Mouse (Mus musculus): ENCODE data around the gene Mmgt2. TPM values are rescaled to one million over a fixed set of nuclear protein-coding genes. Genes with fewer than 3 reads are reported as not detected.
A peak's percentile ranks its signal among the peaks of the same experiment; 100 is the strongest.
"Not testable (repeated sequence)": the region's sequence is repeated elsewhere in the genome, so short reads cannot be mapped to it uniquely, and the experiment has no call there.

Gene Mmgt2
- total RNA-seq, 2 experiments from 2014 or later, result 10.8 to 15.8 TPM

- intact Hi-C loops (cut with DNase I), result no loop called here
- no peak for DNase-seq
Observed at GRCm38 (mm10) chr11:62643681-62644363, 4.6 kb upstream of the Mmgt2 start.

GRCm38 (mm10) chr11:62644602-62645336, 3.7 kb upstream of the Mmgt2 start:
- no peak for DNase-seq
- intact Hi-C loops (cut with DNase I), result no loop called here

- intact Hi-C loops (cut with DNase I), result no loop called here
- peak in 1 of 2 experiments; percentile 50 for DNase-seq
Observed at GRCm38 (mm10) chr11:62645337-62645675, 3.2 kb upstream of the Mmgt2 start.

- DNase-seq, result peak; percentile 75 to 78
- intact Hi-C loops (cut with DNase I), result loop anchor here (2.0 kb wide), 1 partner anchor 17 kb away; no protein-coding TSS in a partner anchor
Observed at GRCm38 (mm10) chr11:62645732-62646494, 2.6 kb upstream of the Mmgt2 start.

GRCm38 (mm10) chr11:62646495-62646843, 2.0 kb upstream of the Mmgt2 start:
- DNase-seq, result no peak

GRCm38 (mm10) chr11:62646958-62647515, 1.4 kb upstream of the Mmgt2 start:
- peak in 1 of 2 experiments; percentile 41 for DNase-seq
- intact Hi-C loops (cut with DNase I), result loop anchor here (2.0 kb wide), 1 partner anchor 18 kb away; no protein-coding TSS in a partner anchor

More at GRCm38 (mm10) chr11:62646495-62646843, 2.0 kb upstream of the Mmgt2 start:
- intact Hi-C loops (cut with DNase I), result loop anchor here (2.0 kb wide), 1 partner anchor 18 kb away; no protein-coding TSS in a partner anchor

GRCm38 (mm10) chr11:62647661-62648590, 538 bp upstream of the Mmgt2 start, which contains the start of gene Lrrc75a:
Gene Lrrc75a (minus strand): TSS chr11:62648523.
- peak; percentile 49 to 61 for DNase-seq

GRCm38 (mm10) chr11:62649803-62650202, 1.3 kb downstream of the Mmgt2 start:
- intact Hi-C loops (cut with DNase I), result loop anchor here (2.0 kb wide), 1 partner anchor 25 kb away; no protein-coding TSS in a partner anchor
- DNase-seq, result not testable (repeated sequence)

More at GRCm38 (mm10) chr11:62647661-62648590, 538 bp upstream of the Mmgt2 start, which contains the start of gene Lrrc75a:
- intact Hi-C loops (cut with DNase I), result loop anchor here (1.0 to 2.0 kb wide), 3 partner anchors 19 to 35 kb away; no protein-coding TSS in a partner anchor

- peak in 1 of 2 experiments; percentile 37 for DNase-seq
- intact Hi-C loops (cut with DNase I), result no loop called here
Observed at GRCm38 (mm10) chr11:62651563-62651962, 3.1 kb downstream of the Mmgt2 start.

- intact Hi-C loops (cut with DNase I), result no loop called here
Observed at GRCm38 (mm10) chr11:62652080-62652479, 3.6 kb downstream of the Mmgt2 start.

GRCm38 (mm10) chr11:62660885-62661284, 12.4 kb downstream of the Mmgt2 start:
- intact Hi-C loops (cut with DNase I), result no loop called here
- peak in 1 of 2 experiments; percentile 46 for DNase-seq

More at GRCm38 (mm10) chr11:62652080-62652479, 3.6 kb downstream of the Mmgt2 start:
- DNase-seq, result no peak

- intact Hi-C loops (cut with DNase I), result no loop called here
- no peak for DNase-seq
Observed at GRCm38 (mm10) chr11:62664250-62664649, 15.8 kb downstream of the Mmgt2 start.

GRCm38 (mm10) chr11:62668986-62669385, 20.5 kb downstream of the Mmgt2 start:
- intact Hi-C loops (cut with DNase I), result no loop called here
- DNase-seq, result no peak

GRCm38 (mm10) chr11:62669471-62669870, 21.0 kb downstream of the Mmgt2 start:
- no peak for DNase-seq
- intact Hi-C loops (cut with DNase I), result no loop called here

- no peak for DNase-seq
- intact Hi-C loops (cut with DNase I), result loop anchor here (10.0 kb wide), 1 partner anchor 275 kb away; no protein-coding TSS in a partner anchor
Observed at GRCm38 (mm10) chr11:62670006-62670405, 21.5 kb downstream of the Mmgt2 start.

- peak; percentile 84 to 86 for DNase-seq
- intact Hi-C loops (cut with DNase I), result loop anchor here (1.0 to 10.0 kb wide), 3 partner anchors 27 to 281 kb away; partner anchors contain the start of genes Lrrc75a and Mmgt2
Observed at GRCm38 (mm10) chr11:62675480-62676289, 27.2 kb downstream of the Mmgt2 start.

GRCm38 (mm10) chr11:62676290-62676596, 27.8 kb downstream of the Mmgt2 start:
- intact Hi-C loops (cut with DNase I), result loop anchor here (10.0 kb wide), 1 partner anchor 281 kb away; no protein-coding TSS in a partner anchor
- DNase-seq, result no peak

- DNase-seq, result no peak
- intact Hi-C loops (cut with DNase I), result loop anchor here (10.0 kb wide), 1 partner anchor 284 kb away; no protein-coding TSS in a partner anchor
Observed at GRCm38 (mm10) chr11:62678778-62679354, 30.4 kb downstream of the Mmgt2 start.

All from heart, postnatal 10 days (tissue).